Mouse (Mus musculus): ENCODE results near the gene Dctn5. TPM values are rescaled to one million over a fixed set of nuclear protein-coding genes. Genes with fewer than 3 reads are reported as not detected.

The Dctn5 gene
- polyA plus RNA-seq, 1 experiment from 2014 or later = 156 TPM

DNA sequence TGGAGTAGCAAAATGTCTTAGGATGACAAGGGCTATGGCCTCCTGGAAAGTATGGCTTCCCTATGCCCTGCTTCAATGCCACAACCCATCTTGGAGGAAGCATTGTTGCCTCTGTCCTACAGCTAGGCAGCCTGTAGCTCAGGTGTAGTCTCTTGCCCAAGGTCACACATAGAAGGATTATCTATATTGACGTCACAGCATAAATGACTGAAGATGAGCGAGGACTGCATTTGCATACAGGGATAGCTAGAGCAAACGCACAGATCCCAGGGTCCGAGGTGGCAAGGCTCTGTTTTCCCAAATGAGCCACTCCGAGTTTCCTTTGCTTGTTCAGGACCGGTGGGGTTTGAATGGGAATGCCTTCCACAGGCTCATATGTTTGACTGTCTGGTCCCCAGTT, 37.9 kb downstream of the Dctn5 start:
- Histone ChIP-seq H3K9me3 (no peaks in the 10 kb centered on the region), H3K4me2 (replicated peaks) (no peak overlapping the region), H3K9ac (replicated peaks) (no peak overlapping the region), H3K36me3 (peaks cover 50% of the 10 kb centered on the region), H3K4me1 (replicated peaks) (no peaks in the 10 kb centered on the region), H3K27ac (no peak overlapping the region), H3K4me3 (replicated peaks) (no peak overlapping the region), H3K27me3 (no peaks in the 10 kb centered on the region)
- whole genome bisulfite sequencing = 83% methylated on average over 6 of the region's 6 CpGs
- no peak for ATAC-seq

DNA sequence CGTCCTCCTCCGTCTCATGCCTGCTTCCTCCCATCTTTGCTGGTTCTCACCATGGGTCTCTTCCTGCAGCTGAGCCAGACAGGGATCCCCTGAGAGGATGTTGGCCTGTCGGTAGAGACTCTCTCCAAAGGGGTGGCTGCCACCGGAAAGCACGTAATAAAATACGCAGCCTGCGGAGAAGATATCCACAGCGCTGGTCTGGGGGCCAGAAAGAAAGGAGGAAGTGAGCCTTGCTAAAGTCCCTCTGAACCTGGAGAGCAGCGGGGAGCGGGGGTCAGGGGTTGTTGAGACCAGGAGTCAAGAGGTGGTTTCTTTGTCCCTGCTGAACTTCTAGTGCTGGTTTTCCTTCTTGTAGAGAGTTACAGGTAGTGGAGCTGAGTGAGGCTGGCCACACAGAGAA, 38.8 kb downstream of the Dctn5 start:
- Histone ChIP-seq H3K36me3 (peaks cover 41% of the 10 kb centered on the region), H3K9me3 (no peaks in the 10 kb centered on the region), H3K27ac (no peak overlapping the region), H3K4me1 (replicated peaks) (no peaks in the 10 kb centered on the region), H3K4me3 (replicated peaks) (no peak overlapping the region), H3K4me2 (replicated peaks) (no peak overlapping the region), H3K9ac (replicated peaks) (no peak overlapping the region), H3K27me3 (no peaks in the 10 kb centered on the region)
- WGBS = 78% methylated on average over 10 of the region's 10 CpGs
- ATAC-seq = no peak

DNA sequence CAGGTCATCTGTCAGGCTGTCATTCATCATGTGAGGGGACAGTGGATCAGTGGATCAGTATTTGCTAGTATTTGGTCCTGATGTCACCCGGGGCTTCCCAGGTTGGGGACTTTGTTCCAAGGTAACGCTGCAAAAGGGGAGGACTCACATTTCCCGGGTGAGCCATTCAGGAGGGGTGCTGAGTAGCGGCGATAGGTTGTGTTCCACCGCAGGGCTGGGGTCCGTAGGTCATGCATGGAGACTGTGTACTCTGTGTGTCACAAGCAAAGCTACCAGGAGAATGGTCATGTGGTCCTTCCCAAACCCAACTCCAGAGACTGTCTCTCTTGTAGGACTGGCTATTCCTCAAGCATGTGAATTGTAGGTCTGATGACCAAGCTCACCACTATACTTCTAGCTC, 47.9 kb downstream of the Dctn5 start:
- no peak overlapping the region for H3K4me3 ChIP-seq (replicated peaks)
- H3K27ac ChIP-seq = no peak overlapping the region
- H3K27me3 ChIP-seq = no peaks in the 10 kb centered on the region
- no peak overlapping the region for H3K9ac ChIP-seq (replicated peaks)
- no peaks in the 10 kb centered on the region for H3K9me3 ChIP-seq
- H3K36me3 ChIP-seq = no peaks in the 10 kb centered on the region
- H3K4me1 ChIP-seq (replicated peaks) = no peaks in the 10 kb centered on the region
- WGBS = 91% methylated on average over 7 of the region's 7 CpGs
- no peak for ATAC-seq
- H3K4me2 ChIP-seq (replicated peaks) = no peak overlapping the region

DNA sequence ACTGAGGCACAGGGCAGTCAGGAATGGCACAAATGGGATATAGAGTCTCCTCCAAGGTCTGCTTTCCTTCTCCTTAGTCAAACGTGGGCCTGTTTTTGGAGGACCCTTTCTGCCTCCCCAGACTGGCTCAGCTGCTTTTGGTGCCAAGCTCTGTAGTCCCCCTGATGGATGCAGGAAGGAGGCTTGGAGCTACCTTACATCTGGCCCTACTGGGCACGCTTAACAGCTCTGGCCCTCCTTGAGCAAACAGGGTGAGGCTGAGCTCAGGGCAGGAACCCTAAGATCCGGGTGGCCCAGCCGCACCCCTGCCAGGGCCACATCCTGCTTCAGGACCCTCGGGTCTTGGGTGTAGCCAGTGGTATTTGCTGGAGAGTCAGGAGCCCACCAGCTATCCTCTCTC, 51.7 kb downstream of the Dctn5 start:
- H3K4me3 ChIP-seq (replicated peaks) = no peak overlapping the region
- H3K27ac ChIP-seq = no peak overlapping the region
- H3K27me3 ChIP-seq = no peaks in the 10 kb centered on the region
- no peaks in the 10 kb centered on the region for H3K36me3 ChIP-seq
- H3K9me3 ChIP-seq = no peaks in the 10 kb centered on the region
- no peak overlapping the region for H3K9ac ChIP-seq (replicated peaks)
- WGBS = 67% methylated on average over 5 of the region's 5 CpGs
- H3K4me2 ChIP-seq (replicated peaks) = no peak overlapping the region
- H3K4me1 ChIP-seq (replicated peaks) = no peaks in the 10 kb centered on the region
- no peak for ATAC-seq

DNA sequence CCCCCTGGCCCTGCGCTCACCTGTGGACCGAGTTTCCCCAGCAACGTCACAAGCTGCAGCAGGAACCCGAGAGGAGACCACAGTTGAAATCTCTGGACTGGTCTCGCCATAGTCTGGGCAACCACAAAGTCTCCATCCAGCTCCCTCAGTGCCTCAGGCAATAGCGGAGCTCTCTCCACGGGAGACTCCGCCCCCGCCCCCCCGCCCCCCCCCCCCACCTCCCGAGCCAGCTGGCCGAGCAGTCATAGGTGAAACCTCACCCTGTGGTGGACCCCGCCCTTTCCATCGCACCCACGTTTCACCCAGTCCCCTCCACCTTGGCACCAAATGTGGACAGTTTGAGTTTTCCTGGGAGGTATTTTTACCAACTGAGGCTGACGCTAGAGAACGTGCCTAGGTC, 53.2 kb downstream of the Dctn5 start, which contains the start of gene Ern2:
Gene Ern2, minus strand, starts transcription at position 165 of the 400 bp plus-strand sequence.
- H3K9me3 ChIP-seq = no peaks in the 10 kb centered on the region
- H3K4me3 ChIP-seq (replicated peaks) = no peak within 1 kb of the TSS
- H3K4me2 ChIP-seq (replicated peaks) = peak within 1 kb of the TSS; percentile 38
- H3K27ac ChIP-seq = no peak within 1 kb of the TSS
- H3K36me3 ChIP-seq = no peaks in the 10 kb centered on the region
- 20% methylated on average over 15 of the region's 17 CpGs for WGBS
- H3K4me1 ChIP-seq (replicated peaks) = no peaks in the 10 kb centered on the region
- no peaks in the 10 kb centered on the region for H3K27me3 ChIP-seq
- peak within 1 kb of the TSS; percentile 41; the same call in 1 of the 2 replicates for H3K9ac ChIP-seq (replicated peaks)
- ATAC-seq = no peak

DNA sequence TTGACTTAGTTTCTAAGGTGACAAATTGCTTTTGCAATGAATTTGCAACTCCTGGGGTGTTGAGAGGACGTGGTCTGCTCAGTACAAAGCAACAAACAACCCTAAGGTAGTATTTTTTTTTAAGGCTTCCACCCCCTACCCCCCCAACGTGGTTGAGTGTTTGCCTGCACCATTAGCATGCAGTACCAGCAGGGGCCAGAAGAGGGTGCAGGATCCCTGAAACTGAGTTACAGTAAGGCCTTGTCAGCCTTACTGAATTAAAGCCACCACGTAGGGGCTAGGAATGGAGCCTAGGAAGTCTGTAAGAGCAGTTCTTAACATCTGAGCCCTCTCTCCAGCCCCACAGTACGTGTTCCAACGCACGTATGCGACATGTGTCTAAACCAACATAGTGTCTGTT, 56.6 kb downstream of the Dctn5 start:
- no peak overlapping the region for H3K27ac ChIP-seq
- no peak for ATAC-seq
- 28% methylated on average over 7 of the region's 7 CpGs for WGBS
- no peaks in the 10 kb centered on the region for H3K27me3 ChIP-seq
- H3K4me3 ChIP-seq (replicated peaks) = no peak overlapping the region
- H3K9me3 ChIP-seq = no peaks in the 10 kb centered on the region
- no peak overlapping the region for H3K4me2 ChIP-seq (replicated peaks)
- H3K9ac ChIP-seq (replicated peaks) = no peak overlapping the region
- no peaks in the 10 kb centered on the region for H3K36me3 ChIP-seq
- H3K4me1 ChIP-seq (replicated peaks) = no peaks in the 10 kb centered on the region

DNA sequence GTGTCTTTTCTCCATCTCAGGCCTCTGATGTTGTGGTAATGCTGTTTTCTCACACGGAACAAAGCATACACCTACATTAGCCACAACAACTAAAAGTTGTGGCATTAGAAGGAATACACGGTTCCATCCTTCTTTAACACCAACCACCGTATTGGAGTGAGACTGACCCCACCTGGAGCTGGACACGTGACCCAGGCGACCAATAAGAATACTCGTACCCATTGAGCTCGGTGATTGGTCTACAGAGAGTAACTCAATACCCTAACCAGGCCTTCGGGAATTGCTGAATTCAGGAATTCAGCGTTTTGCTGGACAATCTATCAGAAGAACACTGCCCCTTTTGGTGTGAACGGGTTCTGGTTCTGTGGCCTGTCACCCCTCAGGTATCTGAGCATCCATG, 58.3 kb downstream of the Dctn5 start:
- H3K27me3 ChIP-seq = no peaks in the 10 kb centered on the region
- ATAC-seq = no peak
- no peak overlapping the region for H3K4me2 ChIP-seq (replicated peaks)
- H3K4me1 ChIP-seq (replicated peaks) = no peaks in the 10 kb centered on the region
- H3K36me3 ChIP-seq = no peaks in the 10 kb centered on the region
- no peaks in the 10 kb centered on the region for H3K9me3 ChIP-seq
- no peak overlapping the region for H3K4me3 ChIP-seq (replicated peaks)
- H3K9ac ChIP-seq (replicated peaks) = no peak overlapping the region
- WGBS = 61% methylated on average over 10 of the region's 10 CpGs
- no peak overlapping the region for H3K27ac ChIP-seq

DNA sequence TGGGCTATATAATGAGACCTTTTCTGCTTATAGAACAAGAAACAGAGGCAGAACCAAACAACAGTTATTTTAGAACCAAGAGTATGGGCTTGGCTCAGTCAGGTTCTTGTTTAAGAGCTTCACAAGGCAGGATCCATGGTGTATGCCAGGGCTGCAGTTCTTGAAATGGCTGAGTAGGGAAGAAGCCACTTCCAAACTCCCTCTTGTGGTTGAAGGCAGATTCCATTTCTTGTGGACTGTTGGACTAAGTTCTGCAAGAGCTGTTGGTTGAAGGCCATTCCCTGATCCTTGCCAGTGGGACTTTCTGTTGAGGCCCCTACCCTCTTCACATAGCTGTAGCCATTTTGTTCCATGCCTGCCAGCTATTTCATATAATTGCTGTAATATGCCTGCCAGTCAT, 61.1 kb downstream of the Dctn5 start:
- Histone ChIP-seq H3K9ac (replicated peaks) (no peak overlapping the region), H3K27ac (no peak overlapping the region), H3K27me3 (no peaks in the 10 kb centered on the region), H3K36me3 (no peaks in the 10 kb centered on the region), H3K4me3 (replicated peaks) (no peak overlapping the region), H3K4me1 (replicated peaks) (no peaks in the 10 kb centered on the region), H3K9me3 (no peaks in the 10 kb centered on the region), H3K4me2 (replicated peaks) (no peak overlapping the region)
- ATAC-seq = no peak

DNA sequence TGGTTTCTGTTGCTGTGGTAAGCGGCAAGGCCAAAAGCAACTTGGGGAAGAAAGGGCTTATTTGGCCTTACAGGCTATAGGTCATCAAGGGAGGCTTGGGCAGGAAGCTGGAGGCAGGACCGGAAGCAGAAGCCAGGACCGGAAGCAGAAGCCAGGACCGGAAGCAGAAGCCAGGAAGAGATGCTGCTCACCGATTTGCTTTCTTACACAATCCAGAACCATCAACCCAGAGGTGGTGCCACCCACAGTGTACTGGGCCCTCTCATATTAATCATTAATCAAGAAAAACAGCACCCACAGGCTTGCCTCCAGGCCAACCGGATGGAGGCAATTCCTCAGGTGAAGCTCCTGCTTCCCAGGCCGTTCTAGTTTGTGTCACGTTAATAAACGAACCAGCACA, 63.9 kb downstream of the Dctn5 start:
- no peaks in the 10 kb centered on the region for H3K4me1 ChIP-seq (replicated peaks)
- no peak overlapping the region for H3K4me2 ChIP-seq (replicated peaks)
- no peak for ATAC-seq
- no peaks in the 10 kb centered on the region for H3K9me3 ChIP-seq
- no peak overlapping the region for H3K27ac ChIP-seq
- no peaks in the 10 kb centered on the region for H3K36me3 ChIP-seq
- no peak overlapping the region for H3K9ac ChIP-seq (replicated peaks)
- H3K27me3 ChIP-seq = no peaks in the 10 kb centered on the region
- 89% methylated on average over 9 of the region's 9 CpGs for WGBS
- no peak overlapping the region for H3K4me3 ChIP-seq (replicated peaks)

DNA sequence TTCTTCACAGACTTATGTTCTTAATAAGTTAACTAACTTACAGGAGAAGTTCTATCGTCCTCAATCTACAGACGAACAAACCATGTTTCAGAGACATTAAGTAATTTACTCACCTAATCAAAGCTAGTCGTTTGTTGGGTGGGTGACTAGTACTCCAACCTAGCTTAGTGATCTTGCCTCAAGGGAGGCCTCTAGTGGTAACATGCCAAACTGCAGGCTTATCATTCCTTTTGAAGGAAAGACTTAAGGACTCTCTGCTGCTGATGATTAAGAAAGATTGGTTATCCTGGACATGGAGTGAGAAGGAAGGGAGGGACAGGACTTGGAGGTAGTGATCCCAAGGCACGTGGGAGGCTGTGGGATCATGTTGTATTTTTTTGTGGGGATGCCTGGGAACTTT, 64.5 kb downstream of the Dctn5 start:
- no peaks in the 10 kb centered on the region for H3K4me1 ChIP-seq (replicated peaks)
- WGBS = 43% methylated on average over 4 of the region's 4 CpGs
- H3K4me3 ChIP-seq (replicated peaks) = no peak overlapping the region
- no peaks in the 10 kb centered on the region for H3K27me3 ChIP-seq
- H3K9me3 ChIP-seq = no peaks in the 10 kb centered on the region
- H3K9ac ChIP-seq (replicated peaks) = no peak overlapping the region
- no peak overlapping the region for H3K4me2 ChIP-seq (replicated peaks)
- no peak for ATAC-seq
- no peak overlapping the region for H3K27ac ChIP-seq
- H3K36me3 ChIP-seq = no peaks in the 10 kb centered on the region

Other genes starting within 250 kb of the Dctn5 start
- gene Cog7, start 151.3 kb upstream of the Dctn5 start, polyA plus RNA-seq (2015; fragmentation: Nextera tagmentation; extraction: Ambion mirVana) = 20.6 TPM in 2 replicates
- gene Gga2, start 111.8 kb upstream of the Dctn5 start, polyA plus RNA-seq (2015; fragmentation: Nextera tagmentation; extraction: Ambion mirVana) = 55.4 and 58.0 TPM in 2 replicates
- 69.5 and 74.8 TPM in 2 replicates for gene Ubfd1, start 65.9 kb upstream of the Dctn5 start, polyA plus RNA-seq (2015; fragmentation: Nextera tagmentation; extraction: Ambion mirVana)
- gene Ears2, start 65.8 kb upstream of the Dctn5 start, polyA plus RNA-seq (2015; fragmentation: Nextera tagmentation; extraction: Ambion mirVana) = 10.4 and 10.7 TPM in 2 replicates
- 635 and 660 TPM in 2 replicates for gene Ndufab1, start 31.2 kb upstream of the Dctn5 start, polyA plus RNA-seq (2015; fragmentation: Nextera tagmentation; extraction: Ambion mirVana)
- 9.0 and 9.1 TPM in 2 replicates for gene Palb2, start 56 bp upstream of the Dctn5 start, polyA plus RNA-seq (2015; fragmentation: Nextera tagmentation; extraction: Ambion mirVana)
- 54.5 and 55.2 TPM in 2 replicates for gene Plk1, start 26.4 kb downstream of the Dctn5 start, polyA plus RNA-seq (2015; fragmentation: Nextera tagmentation; extraction: Ambion mirVana)
- gene Ern2, start 53.2 kb downstream of the Dctn5 start, polyA plus RNA-seq (2015; fragmentation: Nextera tagmentation; extraction: Ambion mirVana) = 0.78 and 1.1 TPM in 2 replicates
- gene Chp2, start 86.5 kb downstream of the Dctn5 start, polyA plus RNA-seq (2015; fragmentation: Nextera tagmentation; extraction: Ambion mirVana) = 1.2 and 1.5 TPM in 2 replicates
- 44.8 and 46.4 TPM in 2 replicates for gene Prkcb, start 155.7 kb downstream of the Dctn5 start, polyA plus RNA-seq (2015; fragmentation: Nextera tagmentation; extraction: Ambion mirVana)